Mouse (Mus musculus) heart, adult 2 months (tissue): ENCODE measurements at regions not wholly inside any gene's neighbourhood (a gene's known extent, or its start where the extent isn't known, plus 50 kb on each side); places are given as distances from the start of the nearest gene placed in this dataset.

Experiments used
- DNase-seq, 2 experiments: peaks; one replicate each; pipeline ENCODE4 v3.0.0; 2021
- H3K27ac ChIP-seq: fragments of 200-600 bp; 2 replicates; pipeline ENCODE4 v1.8.1; 2022
- H3K27me3 ChIP-seq: fragments of 200-500 bp; 2 replicates; pipeline ENCODE4 v1.6.1; 2012; ENCODE audit warnings: mild to moderate bottlenecking, low read length, inconsistent platforms, mixed read lengths; ENCODE audit not compliant: control insufficient read depth, insufficient read depth
- H3K36me3 ChIP-seq: fragments of 200-500 bp; 2 replicates; pipeline ENCODE4 v1.6.1; 2012; ENCODE audit warnings: low read length, inconsistent platforms; ENCODE audit not compliant: control insufficient read depth, insufficient read depth
- H3K4me1 ChIP-seq: fragments of 200-500 bp; 2 replicates; pipeline ENCODE4 v1.6.1; 2011; ENCODE audit warnings: low read length; ENCODE audit not compliant: control insufficient read depth, insufficient read depth
- H3K4me3 ChIP-seq: fragments of 200-600 bp; 2 replicates; pipeline ENCODE4 v1.8.1; 2022
- H3K79me2 ChIP-seq: fragments of 200-500 bp; replicated peaks from 2 replicates; pipeline ENCODE4 v1.6.1; 2012; ENCODE audit warnings: mild to moderate bottlenecking, inconsistent platforms, low read length, moderate library complexity, mixed read lengths; ENCODE audit not compliant: control insufficient read depth, insufficient read depth
- H3K9ac ChIP-seq: fragments of 200-500 bp; 2 replicates; pipeline ENCODE4 v1.6.1; 2012; ENCODE audit warnings: low read depth, mild to moderate bottlenecking, control low read depth, inconsistent platforms, low read length, mixed read lengths
- CTCF ChIP-seq: fragments of 200-600 bp; IDR thresholded peaks from 2 replicates; pipeline ENCODE4 v1.8.1; 2022; ENCODE audit warnings: antibody characterized with exemption, mild to moderate bottlenecking, moderate library complexity
- EP300 ChIP-seq: fragments of 200-500 bp; IDR thresholded peaks from 2 replicates; pipeline ENCODE4 v1.6.1; 2011; ENCODE audit warnings: low read depth, low read length, control low read depth; ENCODE audit not compliant: insufficient read depth
- POLR2A ChIP-seq: fragments of 200-500 bp; IDR thresholded peaks from 2 replicates; pipeline ENCODE4 v1.6.1; 2011; ENCODE audit warnings: mild to moderate bottlenecking, low read depth, low read length, control low read depth; ENCODE audit not compliant: insufficient read depth
- WGBS: fragments of 180-500 bp; shearing (Covaris S2); methylation state at CpG from one replicate; pipeline ENCODE4 v1.1.7; 2018; 5-methylcytosine and 5-hydroxymethylcytosine counted together
- intact Hi-C: fragments of 180-260 bp; cut with DNase I; formaldehyde crosslinking; loops from one replicate; pipeline ENCODE4 v1.15.1; 2025

DNA sequence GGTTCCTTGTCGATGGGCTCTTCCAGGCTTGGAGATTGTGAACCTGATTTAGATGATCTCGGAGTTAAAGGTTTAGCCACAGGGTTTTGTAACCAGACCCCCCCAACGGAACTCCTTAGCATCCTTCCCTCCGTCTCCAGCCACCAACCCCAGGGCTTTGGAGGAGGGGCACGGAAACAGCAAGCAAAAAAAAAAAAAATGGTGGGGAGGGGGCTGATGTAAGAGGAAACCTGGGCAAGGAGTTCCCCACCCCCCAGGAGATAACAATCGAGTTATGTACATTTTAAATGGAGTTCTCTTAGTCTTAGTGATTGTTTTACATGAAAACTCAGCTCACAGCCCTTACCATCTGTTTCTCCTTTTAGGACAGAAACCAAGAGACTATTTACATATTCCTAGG lies 101.3 kb downstream of the Gm525 start:
- DNase-seq = no peak
- Histone ChIP-seq H3K4me1 (no peaks in the 10 kb centered on the region), H3K9ac (no peak overlapping the region), H3K36me3 (no peaks in the 10 kb centered on the region), H3K79me2 (no peaks in the 10 kb centered on the region), H3K27ac (no peak overlapping the region), H3K4me3 (no peak overlapping the region), H3K27me3 (no peaks in the 10 kb centered on the region)
- WGBS = 47% methylated on average over 6 of the region's 6 CpGs
- intact Hi-C loops = no loop called here
- TF ChIP-seq POLR2A (no peak), EP300 (no peak), CTCF (no peak)

DNA sequence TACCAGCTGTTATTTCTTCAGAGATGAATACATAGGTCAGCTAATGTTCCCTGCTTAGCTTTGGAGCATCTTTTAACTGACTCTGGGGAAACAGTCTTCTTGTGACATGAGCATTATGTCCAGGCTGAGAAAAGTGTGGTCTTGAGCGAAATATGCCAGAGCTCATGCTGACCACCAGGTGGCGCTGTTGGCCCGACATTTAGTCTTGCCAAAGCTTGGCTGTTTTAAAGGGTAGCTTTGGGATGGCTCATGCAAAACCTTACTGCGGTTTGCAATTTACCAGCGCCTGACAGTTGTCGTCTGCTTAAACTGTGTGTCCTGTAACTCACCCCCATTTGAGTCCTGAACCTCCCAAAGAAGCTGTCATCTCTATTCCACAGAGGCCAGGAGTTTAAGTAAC lies 91.6 kb downstream of the Gm525 start:
- H3K36me3 ChIP-seq = no peaks in the 10 kb centered on the region
- H3K79me2 ChIP-seq = no peaks in the 10 kb centered on the region
- TF ChIP-seq EP300 = peak; percentile 89
- TF ChIP-seq CTCF = no peak; the same call in 1 of the 2 replicates
- no peak for TF ChIP-seq POLR2A
- H3K4me3 ChIP-seq = no peak overlapping the region
- WGBS = 13% methylated on average over 6 of the region's 6 CpGs
- H3K4me1 ChIP-seq = no peaks in the 10 kb centered on the region
- H3K9ac ChIP-seq = no peak overlapping the region
- intact Hi-C loops = loop anchor here (1.0 to 10.0 kb wide), 4 partner anchors 64 to 556 kb away; no protein-coding TSS in a partner anchor
- H3K27me3 ChIP-seq = no peaks in the 10 kb centered on the region; the same call in 1 of the 2 replicates
- peak; percentile 72 to 87 for DNase-seq
- no peak overlapping the region for H3K27ac ChIP-seq

DNA sequence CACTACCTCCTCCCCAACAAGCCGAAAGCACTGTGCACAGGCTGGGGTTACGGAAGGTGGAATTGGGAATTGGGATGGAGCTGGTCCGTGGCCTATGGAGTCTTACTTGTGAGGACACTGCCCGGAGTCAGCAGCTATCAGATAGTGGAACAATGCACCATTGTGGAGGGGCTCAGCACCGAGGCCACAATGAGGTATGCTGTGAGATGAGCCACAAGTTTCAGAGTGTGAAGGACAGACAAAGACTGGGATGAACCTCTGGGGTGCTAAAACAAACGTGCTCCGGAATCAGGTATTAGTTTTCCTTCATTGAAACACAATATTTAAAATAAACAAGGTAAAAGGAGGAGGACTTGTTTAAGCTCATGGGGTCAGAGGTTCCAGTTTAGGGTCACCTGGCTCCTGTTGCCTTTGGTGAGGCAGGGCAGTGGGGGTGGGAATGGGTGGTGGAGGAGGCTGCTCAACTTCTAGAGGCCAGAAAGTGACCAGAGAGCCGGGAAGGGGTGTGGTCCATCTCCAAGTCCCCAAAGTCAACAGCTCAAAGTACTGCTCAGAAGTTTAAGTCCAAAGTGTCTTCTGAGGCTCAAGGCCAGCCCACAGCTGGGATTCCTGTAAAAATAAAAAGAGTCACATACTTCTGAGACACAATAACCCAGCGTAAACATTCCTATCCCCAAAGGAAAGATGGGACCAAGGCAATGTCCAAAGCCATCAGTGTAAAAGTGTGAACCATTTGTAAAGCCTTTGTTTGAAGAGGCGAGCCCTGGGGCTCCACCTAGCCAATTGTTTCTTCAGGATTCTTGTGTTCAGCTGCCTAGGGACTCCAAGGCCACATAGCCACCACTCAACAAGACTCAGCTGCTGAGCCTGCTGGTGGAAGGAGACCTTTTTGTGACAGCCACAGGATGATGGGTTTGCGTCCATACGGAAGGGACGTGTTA lies 80.1 kb downstream of the Gm525 start:
- WGBS = 72% methylated on average over 13 of the region's 13 CpGs
- Histone ChIP-seq H3K4me3 (no peak overlapping the region), H3K79me2 (no peaks in the 10 kb centered on the region), H3K36me3 (no peaks in the 10 kb centered on the region), H3K9ac (no peak overlapping the region), H3K27ac (no peak overlapping the region), H3K4me1 (no peaks in the 10 kb centered on the region), H3K27me3 (no peaks in the 10 kb centered on the region)
- no peak for DNase-seq
- intact Hi-C loops = no loop called here
- TF ChIP-seq EP300 = no peak
- TF ChIP-seq POLR2A = no peak
- TF ChIP-seq CTCF = no peak

DNA sequence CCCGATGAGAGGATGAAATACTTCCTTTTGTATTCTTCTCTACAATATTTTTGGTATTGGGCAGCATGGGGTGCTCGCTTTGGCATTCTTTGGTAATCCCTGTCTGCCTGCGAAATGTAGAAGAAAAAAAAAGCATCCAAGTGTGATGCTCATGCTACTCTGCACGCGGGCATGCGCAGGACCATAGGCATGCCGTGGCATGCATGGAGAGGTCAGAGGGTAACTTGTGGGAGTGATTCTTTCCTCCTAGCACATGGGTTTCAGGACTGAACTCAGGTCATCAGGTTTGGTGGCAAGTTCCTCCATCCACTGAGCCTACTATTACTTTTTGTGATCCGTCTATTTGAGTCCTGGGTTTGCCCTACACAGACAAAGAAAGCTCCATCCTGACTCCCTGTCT lies 74.3 kb downstream of the Gm525 start:
- H3K79me2 ChIP-seq = no peaks in the 10 kb centered on the region
- intact Hi-C loops = no loop called here
- H3K36me3 ChIP-seq = no peaks in the 10 kb centered on the region
- WGBS = 90% methylated on average over 8 of the region's 8 CpGs
- H3K9ac ChIP-seq = no peak overlapping the region
- TF ChIP-seq CTCF (no peak), POLR2A (no peak), EP300 (no peak)
- H3K27me3 ChIP-seq = no peaks in the 10 kb centered on the region
- H3K27ac ChIP-seq = no peak overlapping the region
- no peak overlapping the region for H3K4me3 ChIP-seq
- no peak for DNase-seq
- 0 out of 2 replicates have a peak, but pooled peaks cover 5% of the 10 kb centered on the region for H3K4me1 ChIP-seq

DNA sequence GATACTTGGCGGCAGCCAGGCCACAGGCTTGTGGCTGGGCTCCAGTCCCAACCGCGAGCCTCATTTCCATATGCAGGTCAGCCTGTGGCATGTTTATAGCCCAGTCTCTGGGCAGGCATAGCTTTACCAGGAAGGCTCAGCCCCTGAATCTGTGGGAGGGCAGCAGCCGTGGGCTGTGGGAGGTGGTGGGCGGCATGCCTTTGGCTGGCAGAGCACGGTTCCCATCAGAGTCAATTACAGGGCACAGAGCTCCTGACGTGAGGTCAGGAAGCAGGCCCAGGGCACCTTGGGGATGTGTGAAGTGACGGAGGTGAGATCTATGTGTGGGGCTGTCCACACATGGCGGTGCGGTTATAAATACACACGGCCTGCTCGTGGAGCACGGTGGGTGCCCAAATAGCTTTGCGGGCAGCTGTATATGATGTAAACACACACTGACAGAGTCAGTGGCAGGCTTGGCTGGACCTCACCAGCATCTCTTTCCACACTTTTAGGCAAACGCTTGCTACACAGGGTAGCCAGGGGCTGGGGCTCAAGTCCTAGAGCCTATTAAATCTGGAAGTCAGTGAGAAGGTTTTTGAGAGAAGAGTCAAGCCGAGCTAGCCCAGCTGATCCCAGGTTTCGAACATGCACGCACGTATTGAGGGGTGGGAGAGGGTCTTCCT lies 71.8 kb downstream of the Gm525 start:
- intact Hi-C loops = no loop called here
- H3K9ac ChIP-seq = no peak overlapping the region
- no peaks in the 10 kb centered on the region for H3K79me2 ChIP-seq
- 0 out of 2 replicates have a peak, but pooled peaks cover 5% of the 10 kb centered on the region for H3K4me1 ChIP-seq
- no peak for DNase-seq
- no peak overlapping the region for H3K4me3 ChIP-seq
- no peak for TF ChIP-seq POLR2A
- TF ChIP-seq EP300 = no peak
- TF ChIP-seq CTCF = no peak
- H3K27me3 ChIP-seq = no peaks in the 10 kb centered on the region
- no peaks in the 10 kb centered on the region for H3K36me3 ChIP-seq
- WGBS = 35% methylated on average over 19 of the region's 19 CpGs
- H3K27ac ChIP-seq = no peak overlapping the region
